Mouse (Mus musculus) cortical plate, adult 2 months (tissue): ENCODE measurements around the gene Plagl1.

Experiments
- CTCF ChIP-seq: fragments of 200-500 bp; IDR thresholded peaks from 2 replicates; pipeline ENCODE4 v1.5.1; 2011; ENCODE audit warnings: mild to moderate bottlenecking, control low read depth, low read length; ENCODE audit not compliant: insufficient read depth; ENCODE audit errors: extremely low read depth
- POLR2A ChIP-seq: fragments of 200-500 bp; IDR thresholded peaks from 2 replicates; pipeline ENCODE4 v1.6.1; 2011; ENCODE audit warnings: mild to moderate bottlenecking, low read length, control low read depth; ENCODE audit not compliant: insufficient read depth; ENCODE audit errors: extremely low read depth

- TF ChIP-seq CTCF: no peak
- TF ChIP-seq POLR2A: no peak
Observed at GRCm38 (mm10) chr10:13127946-13128345, 67.6 kb downstream of the Plagl1 start.
